Mouse (Mus musculus): ENCODE measurements around the gene Trak1. TPM values are rescaled to one million over a fixed set of nuclear protein-coding genes. Genes with fewer than 3 reads are reported as not detected.
A peak's percentile ranks its signal among the peaks of the same experiment; 100 is the strongest.

Trak1 gene
- polyA plus RNA-seq, 1 experiment from 2014 or later: 16.2 TPM

GRCm38 (mm10) chr9:121426451-121426850 is 129.1 kb downstream of the Trak1 start:
- H3K4me1 ChIP-seq (ENCODE audit: insufficient read depth, low read length): peaks cover 10% of the 10 kb centered on the region; the same call in 1 of the 2 replicates
- ATAC-seq (ENCODE audit: low FRiP score, low TSS enrichment): 0 out of 2 replicates have a peak, but pooled peaks have one; percentile 53
- no peaks in the 10 kb centered on the region for H3K27me3 ChIP-seq (ENCODE audit: insufficient read depth, low read length)
- H3K9me3 ChIP-seq (ENCODE audit: low read length): no peaks in the 10 kb centered on the region
- no peak overlapping the region for H3K4me2 ChIP-seq (replicated peaks; ENCODE audit: low read depth, low read length)
- WGBS: 88% methylated on average over 3 of the region's 3 CpGs
- H3K27ac ChIP-seq (ENCODE audit: low read length): no peak overlapping the region
- no peak overlapping the region for H3K4me3 ChIP-seq (ENCODE audit: low read length)
- no peaks in the 10 kb centered on the region for H3K36me3 ChIP-seq (ENCODE audit: insufficient read depth, low read length)
- no peak overlapping the region for H3K9ac ChIP-seq (replicated peaks; ENCODE audit: low read length)

GRCm38 (mm10) chr9:121426902-121427301 is 129.6 kb downstream of the Trak1 start:
- ATAC-seq (ENCODE audit: low FRiP score, low TSS enrichment): no peak
- no peak overlapping the region for H3K9ac ChIP-seq (replicated peaks; ENCODE audit: low read length)
- no peak overlapping the region for H3K27ac ChIP-seq (ENCODE audit: low read length)
- no peak overlapping the region for H3K4me3 ChIP-seq (ENCODE audit: low read length)
- no peaks in the 10 kb centered on the region for H3K27me3 ChIP-seq (ENCODE audit: insufficient read depth, low read length)
- H3K36me3 ChIP-seq (ENCODE audit: insufficient read depth, low read length): no peaks in the 10 kb centered on the region
- H3K9me3 ChIP-seq (ENCODE audit: low read length): no peaks in the 10 kb centered on the region
- WGBS: 90% methylated on average over 5 of the region's 5 CpGs
- H3K4me2 ChIP-seq (replicated peaks; ENCODE audit: low read depth, low read length): no peak overlapping the region
- peaks cover 10% of the 10 kb centered on the region; the same call in 1 of the 2 replicates for H3K4me1 ChIP-seq (ENCODE audit: insufficient read depth, low read length)

GRCm38 (mm10) chr9:121429592-121429991 is 132.3 kb downstream of the Trak1 start:
- H3K4me2 ChIP-seq (replicated peaks; ENCODE audit: low read depth, low read length): no peak overlapping the region
- ATAC-seq (ENCODE audit: low FRiP score, low TSS enrichment): no peak
- no peak overlapping the region for H3K27ac ChIP-seq (ENCODE audit: low read length)
- H3K36me3 ChIP-seq (ENCODE audit: insufficient read depth, low read length): no peaks in the 10 kb centered on the region
- peaks cover 10% of the 10 kb centered on the region; the same call in 1 of the 2 replicates for H3K4me1 ChIP-seq (ENCODE audit: insufficient read depth, low read length)
- 77% methylated on average over 7 of the region's 7 CpGs for WGBS
- H3K9me3 ChIP-seq (ENCODE audit: low read length): no peaks in the 10 kb centered on the region
- H3K27me3 ChIP-seq (ENCODE audit: insufficient read depth, low read length): no peaks in the 10 kb centered on the region
- no peak overlapping the region for H3K4me3 ChIP-seq (ENCODE audit: low read length)
- H3K9ac ChIP-seq (replicated peaks; ENCODE audit: low read length): no peak overlapping the region

GRCm38 (mm10) chr9:121430379-121430778 is 133.1 kb downstream of the Trak1 start:
- no peaks in the 10 kb centered on the region for H3K9me3 ChIP-seq (ENCODE audit: low read length)
- ATAC-seq (ENCODE audit: low FRiP score, low TSS enrichment): peak; percentile 33; the same call in 1 of the 2 replicates
- no peak overlapping the region for H3K9ac ChIP-seq (replicated peaks; ENCODE audit: low read length)
- peak overlapping the region; percentile 66 for H3K27ac ChIP-seq (ENCODE audit: low read length)
- peaks cover 12% of the 10 kb centered on the region; the same call in 1 of the 2 replicates for H3K4me1 ChIP-seq (ENCODE audit: insufficient read depth, low read length)
- 0 out of 2 replicates have a peak overlapping the region, but pooled peaks have one; percentile 5 for H3K4me2 ChIP-seq (replicated peaks; ENCODE audit: low read depth, low read length)
- H3K4me3 ChIP-seq (ENCODE audit: low read length): no peak overlapping the region
- no peaks in the 10 kb centered on the region for H3K27me3 ChIP-seq (ENCODE audit: insufficient read depth, low read length)
- no peaks in the 10 kb centered on the region for H3K36me3 ChIP-seq (ENCODE audit: insufficient read depth, low read length)
- 15% methylated on average over 6 of the region's 6 CpGs for WGBS

- no peak overlapping the region for H3K4me2 ChIP-seq (replicated peaks; ENCODE audit: low read depth, low read length)
- H3K9me3 ChIP-seq (ENCODE audit: low read length): no peaks in the 10 kb centered on the region
- no peak overlapping the region for H3K27ac ChIP-seq (ENCODE audit: low read length)
- WGBS: 83% methylated on average over 15 of the region's 15 CpGs
- no peaks in the 10 kb centered on the region for H3K36me3 ChIP-seq (ENCODE audit: insufficient read depth, low read length)
- no peak for ATAC-seq (ENCODE audit: low FRiP score, low TSS enrichment)
- no peaks in the 10 kb centered on the region for H3K27me3 ChIP-seq (ENCODE audit: insufficient read depth, low read length)
- H3K4me3 ChIP-seq (ENCODE audit: low read length): no peak overlapping the region
- no peak overlapping the region for H3K9ac ChIP-seq (replicated peaks; ENCODE audit: low read length)
- peaks cover 25% of the 10 kb centered on the region for H3K4me1 ChIP-seq (ENCODE audit: insufficient read depth, low read length)
Observed at GRCm38 (mm10) chr9:121433745-121434528, 136.6 kb downstream of the Trak1 start.

GRCm38 (mm10) chr9:121435332-121435956 is 138.1 kb downstream of the Trak1 start:
- H3K36me3 ChIP-seq (ENCODE audit: insufficient read depth, low read length): no peaks in the 10 kb centered on the region
- H3K9me3 ChIP-seq (ENCODE audit: low read length): no peaks in the 10 kb centered on the region
- H3K9ac ChIP-seq (replicated peaks; ENCODE audit: low read length): no peak overlapping the region
- no peaks in the 10 kb centered on the region for H3K27me3 ChIP-seq (ENCODE audit: insufficient read depth, low read length)
- 56% methylated on average over 3 of the region's 3 CpGs for WGBS
- H3K4me3 ChIP-seq (ENCODE audit: low read length): no peak overlapping the region
- peaks cover 16% of the 10 kb centered on the region for H3K4me1 ChIP-seq (ENCODE audit: insufficient read depth, low read length)
- no peak overlapping the region for H3K4me2 ChIP-seq (replicated peaks; ENCODE audit: low read depth, low read length)
- ATAC-seq (ENCODE audit: low FRiP score, low TSS enrichment): no peak
- 0 out of 2 replicates have a peak overlapping the region, but pooled peaks have one; percentile 21 for H3K27ac ChIP-seq (ENCODE audit: low read length)

GRCm38 (mm10) chr9:121436501-121436900 is 139.2 kb downstream of the Trak1 start:
- no peak for ATAC-seq (ENCODE audit: low FRiP score, low TSS enrichment)
- Histone ChIP-seq H3K27me3 (ENCODE audit: insufficient read depth, low read length) (no peaks in the 10 kb centered on the region), H3K9ac (replicated peaks; ENCODE audit: low read length) (no peak overlapping the region), H3K9me3 (ENCODE audit: low read length) (no peaks in the 10 kb centered on the region), H3K36me3 (ENCODE audit: insufficient read depth, low read length) (no peaks in the 10 kb centered on the region), H3K4me1 (ENCODE audit: insufficient read depth, low read length) (peaks cover 15% of the 10 kb centered on the region), H3K4me2 (replicated peaks; ENCODE audit: low read depth, low read length) (no peak overlapping the region), H3K4me3 (ENCODE audit: low read length) (no peak overlapping the region), H3K27ac (ENCODE audit: low read length) (no peak overlapping the region)
- whole genome bisulfite sequencing: 30% methylated on average over 1 of the region's 1 CpGs

- ATAC-seq (ENCODE audit: low FRiP score, low TSS enrichment): no peak
- Histone ChIP-seq H3K36me3 (ENCODE audit: insufficient read depth, low read length) (peaks cover 14% of the 10 kb centered on the region), H3K4me1 (ENCODE audit: insufficient read depth, low read length) (no peaks in the 10 kb centered on the region), H3K27me3 (ENCODE audit: insufficient read depth, low read length) (no peaks in the 10 kb centered on the region), H3K4me2 (replicated peaks; ENCODE audit: low read depth, low read length) (no peak overlapping the region), H3K27ac (ENCODE audit: low read length) (no peak overlapping the region), H3K4me3 (ENCODE audit: low read length) (no peak overlapping the region), H3K9ac (replicated peaks; ENCODE audit: low read length) (no peak overlapping the region), H3K9me3 (ENCODE audit: low read length) (no peaks in the 10 kb centered on the region)
- 68% methylated on average over 1 of the region's 1 CpGs for WGBS
Observed at GRCm38 (mm10) chr9:121442145-121442544, 144.8 kb downstream of the Trak1 start.

- H3K27me3 ChIP-seq (ENCODE audit: insufficient read depth, low read length): no peaks in the 10 kb centered on the region
- H3K4me3 ChIP-seq (ENCODE audit: low read length): no peak overlapping the region
Observed at GRCm38 (mm10) chr9:121443696-121444366, 146.5 kb downstream of the Trak1 start.

More at GRCm38 (mm10) chr9:121443696-121444366, 146.5 kb downstream of the Trak1 start:
- H3K36me3 ChIP-seq (ENCODE audit: insufficient read depth, low read length): peaks cover 28% of the 10 kb centered on the region
- H3K9ac ChIP-seq (replicated peaks; ENCODE audit: low read length): no peak overlapping the region
- 72% methylated on average over 31 of the region's 31 CpGs for WGBS
- no peak overlapping the region for H3K4me2 ChIP-seq (replicated peaks; ENCODE audit: low read depth, low read length)
- H3K27ac ChIP-seq (ENCODE audit: low read length): no peak overlapping the region
- H3K9me3 ChIP-seq (ENCODE audit: low read length): no peaks in the 10 kb centered on the region
- ATAC-seq (ENCODE audit: low FRiP score, low TSS enrichment): no peak
- no peaks in the 10 kb centered on the region for H3K4me1 ChIP-seq (ENCODE audit: insufficient read depth, low read length)

Measured in kidney, embryonic 16.5 days (tissue).